Mouse (Mus musculus) liver, postnatal 0 days (tissue): ENCODE data around the gene Uvrag. TPM values are rescaled to one million over a fixed set of nuclear protein-coding genes. Genes with fewer than 3 reads are reported as not detected.

Experiments used
- ATAC-seq: fragments of 200-750 bp; cut with Nextera tagmentation; 2 replicates; pipeline ENCODE4 v1.8.0; 2017; ENCODE audit warnings: mild to moderate bottlenecking, moderate library complexity
- DNase-seq: peaks from one replicate; pipeline ENCODE4 v3.0.0-alpha.2; 2016
- H3K27ac ChIP-seq: fragments of 300-500 bp; sonication (generic); 2 replicates; pipeline ENCODE4 v1.5.1; 2014; ENCODE audit warnings: antibody characterized with exemption, moderate library complexity, mild to moderate bottlenecking, low read depth
- H3K27me3 ChIP-seq: fragments of 300-500 bp; sonication (generic); 2 replicates; pipeline ENCODE4 v1.6.1; 2014; ENCODE audit warnings: low read length, control low read depth, mixed read lengths; ENCODE audit not compliant: insufficient read depth
- H3K36me3 ChIP-seq: fragments of 300-500 bp; sonication (generic); replicated peaks from 2 replicates; pipeline ENCODE4 v1.6.1; 2014; ENCODE audit warnings: mild to moderate bottlenecking, control low read depth, low read length, moderate library complexity, mixed read lengths; ENCODE audit not compliant: insufficient read depth
- H3K4me1 ChIP-seq: fragments of 300-500 bp; sonication (generic); 2 replicates; pipeline ENCODE4 v1.6.1; 2014; ENCODE audit warnings: antibody characterized with exemption, mild to moderate bottlenecking, control low read depth; ENCODE audit not compliant: insufficient read depth
- H3K4me2 ChIP-seq: fragments of 300-500 bp; sonication (generic); 2 replicates; pipeline ENCODE4 v1.6.1; 2014; ENCODE audit warnings: low read depth, mild to moderate bottlenecking, low read length, moderate library complexity, mixed read lengths
- H3K4me3 ChIP-seq: fragments of 300-500 bp; sonication (generic); 2 replicates; pipeline ENCODE4 v1.5.1; 2014; ENCODE audit warnings: low read depth, low read length
- H3K9ac ChIP-seq: fragments of 300-500 bp; sonication (generic); replicated peaks from 2 replicates; pipeline ENCODE4 v1.6.1; 2014; ENCODE audit warnings: mild to moderate bottlenecking, moderate library complexity
- H3K9me3 ChIP-seq: fragments of 300-500 bp; sonication (generic); 2 replicates; pipeline ENCODE4 v1.6.1; 2016; ENCODE audit warnings: mild to moderate bottlenecking, control low read depth, low read length, mixed read lengths
- CTCF ChIP-seq: sonication (generic); IDR thresholded peaks from 2 replicates; pipeline ENCODE4 v1.5.1; 2016; ENCODE audit warnings: antibody characterized with exemption, low read depth
- EP300 ChIP-seq: IDR thresholded peaks from 2 replicates; pipeline ENCODE4 v1.6.1; 2016; ENCODE audit warnings: antibody characterized with exemption, low read depth, mild to moderate bottlenecking
- WGBS: fragments of 180-500 bp; shearing (Covaris S2); extraction: QIAGEN DNeasy Blood & Tissue Kit; methylation state at CpG from one replicate; pipeline ENCODE4 v1.1.7; 2014; ENCODE audit not compliant: insufficient replicate concordance; 5-methylcytosine and 5-hydroxymethylcytosine counted together
- polyA plus RNA-seq: library from polyadenylated mRNA; unstranded; fragments of >200 nt; fragmentation: Nextera tagmentation; extraction: Ambion mirVana; gene quantifications from 2 replicates; pipeline ENCODE4 v1.2.1, GENCODE M21; 2015

Uvrag gene
- polyA plus RNA-seq, 1 experiment from 2014 or later = 11.9 TPM

DNA sequence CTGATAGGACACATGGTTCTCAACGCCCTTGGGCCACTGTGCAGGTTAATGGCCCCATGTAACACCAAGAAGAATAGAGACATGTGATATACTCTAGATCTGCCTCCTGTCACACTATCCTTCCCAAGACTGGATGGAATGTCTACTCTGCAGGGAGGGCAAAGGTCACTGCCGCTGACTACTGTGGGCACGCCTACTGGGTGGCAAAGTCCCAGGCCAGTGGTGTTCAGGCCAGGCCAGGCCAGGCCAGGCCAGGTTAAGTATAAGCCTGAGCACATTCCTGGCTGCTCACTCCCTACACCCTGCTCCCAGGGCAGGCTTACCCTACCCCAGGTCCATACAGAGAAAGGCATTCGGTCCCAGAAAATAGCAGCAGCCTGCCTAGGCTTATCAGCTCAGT is 20.6 kb upstream of the Uvrag start:
- Histone ChIP-seq H3K4me3 (no peak overlapping the region), H3K36me3 (peaks cover 45% of the 10 kb centered on the region), H3K27ac (peak overlapping the region; percentile 72), H3K27me3 (no peaks in the 10 kb centered on the region), H3K9ac (no peak overlapping the region), H3K4me2 (no peak overlapping the region), H3K4me1 (peaks cover 64% of the 10 kb centered on the region), H3K9me3 (no peaks in the 10 kb centered on the region)
- peak; percentile 74 for DNase-seq
- 44% methylated on average over 4 of the region's 4 CpGs for WGBS
- TF ChIP-seq EP300 (no peak; the same call in 1 of the 2 replicates), CTCF (no peak)
- peak; percentile 87 for ATAC-seq

DNA sequence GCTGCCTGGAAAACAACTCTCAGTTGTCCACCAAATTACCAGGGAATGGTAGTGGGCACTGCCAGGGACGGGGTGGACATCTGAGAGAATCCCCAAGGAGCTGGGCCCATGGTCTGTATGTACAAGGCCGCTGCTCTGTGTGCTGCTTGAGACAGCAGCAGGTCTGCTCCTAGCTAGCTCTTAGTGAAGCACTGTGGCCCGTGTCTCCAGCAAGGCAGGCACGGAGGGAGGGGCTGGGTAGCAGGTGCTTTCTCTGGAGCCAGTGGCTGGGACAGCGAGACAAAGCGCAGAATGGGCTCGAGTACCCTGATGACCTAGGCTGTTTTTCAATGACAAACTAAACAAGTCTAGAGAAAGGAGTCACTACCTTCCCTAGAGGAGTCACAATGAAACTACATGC is 20.1 kb upstream of the Uvrag start:
- H3K36me3 ChIP-seq = peaks cover 44% of the 10 kb centered on the region
- no peak overlapping the region for H3K4me2 ChIP-seq
- H3K9me3 ChIP-seq = no peaks in the 10 kb centered on the region
- DNase-seq (no peak), ATAC-seq (no peak)
- peaks cover 62% of the 10 kb centered on the region for H3K4me1 ChIP-seq
- TF ChIP-seq CTCF = no peak
- TF ChIP-seq EP300 = no peak
- H3K9ac ChIP-seq = no peak overlapping the region
- 75% methylated on average over 7 of the region's 7 CpGs for WGBS
- H3K27ac ChIP-seq = peak overlapping the region; percentile 66
- H3K4me3 ChIP-seq = no peak overlapping the region
- no peaks in the 10 kb centered on the region for H3K27me3 ChIP-seq

DNA sequence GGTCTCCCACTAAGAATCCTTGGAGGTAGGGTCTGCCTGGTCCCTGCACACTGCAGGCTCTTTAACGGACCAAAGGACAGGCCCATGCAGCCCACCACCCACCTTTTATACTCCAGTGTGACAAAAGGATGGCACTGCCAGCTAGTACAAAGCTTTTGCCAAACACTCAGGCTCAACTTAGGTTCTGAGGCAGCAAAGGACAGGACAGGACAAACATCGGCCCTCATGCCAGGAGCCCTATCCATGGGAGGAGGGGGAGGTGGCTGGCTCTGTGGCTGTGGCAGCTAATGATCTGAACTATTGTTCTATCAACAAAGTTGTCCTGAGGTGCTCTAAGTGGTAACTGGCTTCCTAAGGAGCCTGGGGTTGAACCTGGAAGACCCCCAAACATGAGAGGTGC is 18.5 kb upstream of the Uvrag start:
- no peak for DNase-seq
- ATAC-seq = no peak
- Histone ChIP-seq H3K4me2 (no peak overlapping the region), H3K9ac (peak overlapping the region; percentile 21; the same call in 1 of the 2 replicates), H3K27ac (peak overlapping the region; percentile 66; the same call in 1 of the 2 replicates), H3K36me3 (peaks cover 40% of the 10 kb centered on the region), H3K4me3 (no peak overlapping the region), H3K27me3 (no peaks in the 10 kb centered on the region), H3K4me1 (peaks cover 60% of the 10 kb centered on the region), H3K9me3 (no peaks in the 10 kb centered on the region)
- WGBS = 66% methylated on average over 2 of the region's 2 CpGs
- TF ChIP-seq EP300 (no peak), CTCF (no peak)

DNA sequence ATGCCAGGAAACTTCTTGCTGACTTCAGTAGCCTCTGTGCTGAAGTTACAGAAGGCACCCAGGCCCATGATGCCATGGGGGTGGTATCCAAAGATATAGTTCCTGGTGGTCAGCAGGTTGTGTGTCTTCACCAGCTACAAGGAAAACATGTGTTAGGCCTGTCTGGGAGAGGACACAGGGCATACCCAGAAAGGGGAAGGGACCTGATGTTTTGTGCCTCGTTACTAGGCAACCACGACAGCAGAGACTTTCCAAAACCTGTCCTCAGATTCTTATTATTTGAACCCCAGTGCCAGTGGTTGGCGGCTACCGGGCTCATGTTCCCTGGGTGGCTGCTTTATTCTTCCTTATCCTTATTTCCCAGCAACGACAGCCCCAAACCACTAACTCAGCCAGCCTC is 18.0 kb upstream of the Uvrag start:
- ATAC-seq = no peak
- TF ChIP-seq EP300 (no peak), CTCF (no peak)

DNA sequence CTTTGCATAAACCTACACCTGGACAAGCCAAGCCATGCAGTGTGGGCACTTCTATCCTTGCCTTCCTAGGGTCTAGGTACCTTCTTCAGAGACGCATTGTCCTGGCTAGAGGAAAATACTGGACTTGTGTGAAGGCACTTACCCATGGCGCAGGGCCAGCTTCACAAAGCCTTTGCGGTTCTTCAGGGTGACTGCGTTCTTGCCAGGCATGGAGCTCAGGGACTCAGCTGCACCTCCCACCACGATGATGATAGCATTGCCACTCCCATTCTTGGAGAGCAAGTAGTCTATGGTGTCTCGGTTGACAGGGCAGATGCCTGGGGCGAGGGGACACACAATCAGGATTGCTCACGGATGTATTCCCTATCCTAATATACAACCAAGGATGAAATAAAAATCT is 17.1 kb upstream of the Uvrag start:
- no peak for TF ChIP-seq CTCF
- H3K4me2 ChIP-seq = no peak overlapping the region
- H3K4me1 ChIP-seq = peaks cover 56% of the 10 kb centered on the region
- H3K27ac ChIP-seq = no peak overlapping the region
- DNase-seq = no peak
- H3K36me3 ChIP-seq = peaks cover 40% of the 10 kb centered on the region
- no peaks in the 10 kb centered on the region for H3K9me3 ChIP-seq
- no peak overlapping the region; the same call in 1 of the 2 replicates for H3K9ac ChIP-seq
- WGBS = 68% methylated on average over 8 of the region's 8 CpGs
- no peak for ATAC-seq
- no peaks in the 10 kb centered on the region for H3K27me3 ChIP-seq
- no peak overlapping the region for H3K4me3 ChIP-seq

More for the DNA sequence above, 18.0 kb upstream of the Uvrag start:
- 26% methylated on average over 5 of the region's 5 CpGs for WGBS
- H3K4me2 ChIP-seq = no peak overlapping the region
- peaks cover 45% of the 10 kb centered on the region for H3K36me3 ChIP-seq
- no peak overlapping the region for H3K4me3 ChIP-seq
- H3K4me1 ChIP-seq = peaks cover 59% of the 10 kb centered on the region
- H3K9ac ChIP-seq = no peak overlapping the region; the same call in 1 of the 2 replicates
- no peaks in the 10 kb centered on the region for H3K9me3 ChIP-seq
- no peaks in the 10 kb centered on the region for H3K27me3 ChIP-seq
- DNase-seq = no peak
- peak overlapping the region; percentile 66; the same call in 1 of the 2 replicates for H3K27ac ChIP-seq

DNA sequence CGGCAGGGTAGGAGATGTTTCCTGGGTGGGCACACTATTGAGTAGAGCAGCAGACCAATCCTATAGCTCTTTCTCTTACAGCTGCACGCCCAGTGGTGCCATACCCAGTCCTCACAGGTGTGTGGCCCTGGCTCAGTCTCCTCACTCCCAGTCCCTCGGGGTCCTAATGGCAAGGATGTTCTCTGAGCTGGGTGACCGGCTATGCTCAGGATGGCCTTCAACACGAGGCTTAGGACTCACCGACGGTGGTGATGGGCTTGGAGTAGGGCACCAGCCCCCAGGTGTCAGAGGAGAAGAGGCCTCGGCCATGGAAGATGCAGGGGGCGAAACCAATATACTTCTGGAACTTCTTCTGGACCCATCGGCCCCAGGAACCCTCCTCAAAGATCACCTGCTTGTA is 15.8 kb upstream of the Uvrag start:
- no peak overlapping the region for H3K9ac ChIP-seq

More for the DNA sequence above, 15.8 kb upstream of the Uvrag start:
- Histone ChIP-seq H3K4me2 (no peak overlapping the region), H3K4me1 (peaks cover 48% of the 10 kb centered on the region), H3K27ac (peak overlapping the region; percentile 48; the same call in 1 of the 2 replicates), H3K9me3 (no peaks in the 10 kb centered on the region), H3K36me3 (peaks cover 39% of the 10 kb centered on the region), H3K27me3 (no peaks in the 10 kb centered on the region), H3K4me3 (no peak overlapping the region)
- ATAC-seq (no peak), DNase-seq (no peak)
- no peak for TF ChIP-seq EP300
- TF ChIP-seq CTCF = no peak
- WGBS = 70% methylated on average over 10 of the region's 10 CpGs
